19 mouse cellular contexts compared by ENCODE assay signal in the genomic region with DNA sequence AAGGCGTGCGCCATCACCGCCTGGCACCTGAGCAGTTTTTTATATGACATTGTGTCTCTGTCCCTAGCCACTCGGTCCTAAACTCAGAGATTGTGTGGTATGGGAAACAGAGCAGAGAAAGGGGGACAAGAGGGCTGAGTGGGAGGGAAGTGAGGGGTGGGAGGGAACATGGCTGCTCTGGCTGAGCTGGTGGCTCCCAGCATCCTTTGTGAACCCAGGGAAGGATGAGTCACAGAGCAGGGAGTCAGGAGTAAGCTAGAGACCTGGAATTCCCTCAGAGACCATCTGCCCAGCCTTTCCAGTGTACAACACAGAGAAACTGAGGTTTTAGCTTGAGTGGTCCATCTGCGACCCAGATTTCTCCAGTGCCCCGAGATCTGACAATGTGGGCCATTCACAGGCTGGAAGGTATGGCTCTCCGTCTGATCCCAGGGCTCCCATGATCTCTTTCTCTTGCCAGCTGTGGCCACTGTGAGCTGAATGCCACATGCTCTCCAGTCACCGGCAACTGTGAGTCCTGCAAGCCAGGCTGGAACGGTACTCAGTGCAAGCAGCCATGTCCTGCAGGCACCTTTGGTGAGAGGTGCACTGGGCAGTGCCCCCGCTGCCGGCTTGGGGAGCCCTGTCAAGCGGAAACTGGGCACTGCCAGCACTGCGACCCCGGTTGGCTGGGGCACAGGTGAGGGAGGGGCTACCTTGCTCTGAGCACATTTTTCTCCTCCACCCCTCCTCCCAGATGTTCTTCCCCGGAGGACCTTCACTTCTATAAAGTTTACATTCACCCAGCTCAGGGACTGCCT. TPM values are rescaled to one million over a fixed set of nuclear protein-coding genes. Genes with fewer than 3 reads are reported as not detected.
DNase-seq lines count a peak whose midpoint lies in the region; ATAC-seq and TF ChIP-seq lines count a peak whose summit lies in the region.
"Had no signal": no experiment of that assay in that cellular context is flagged by ENCODE, and none has a peak within 500 bp of the region (broad histone marks: within the 10 kb centered on the region; RNA-seq: fewer than 3 reads in every experiment).

No protein-coding gene starts in this region.

- no peak for TF ChIP-seq EP300 in ES-Bruce4 (IDR thresholded peaks at IDR 0.05; ENCODE audit: insufficient read depth, low read depth, low read length)

- no peak overlapping the region for H3K4me3 ChIP-seq in hindbrain, embryonic 12.5 days
- H3K4me3 ChIP-seq in hindbrain, postnatal 0 days (ENCODE audit: low read length), result no peak overlapping the region
- peak overlapping the region; percentile 17; the same call in 1 of the 2 replicates for H3K4me3 ChIP-seq in ES-Bruce4 (ENCODE audit: low read depth, low read length)
- H3K4me3 ChIP-seq in limb, embryonic 10.5 days, result no peak overlapping the region
- H3K4me3 ChIP-seq: forebrain, embryonic 13.5 days; heart, embryonic 13.5 days; hindbrain, embryonic 15.5 days; liver, embryonic 12.5 days had no signal

- H3K27me3 ChIP-seq in hindbrain, embryonic 12.5 days, result no peaks in the 10 kb centered on the region
- H3K27me3 ChIP-seq in hindbrain, postnatal 0 days (ENCODE audit: insufficient read depth, low read length), result no peaks in the 10 kb centered on the region
- H3K27me3 ChIP-seq in ES-Bruce4 (ENCODE audit: control insufficient read depth, insufficient read depth, low read length, poor library complexity, severe bottlenecking), result no peaks in the 10 kb centered on the region
- H3K27me3 ChIP-seq in limb, embryonic 10.5 days (ENCODE audit: low read depth, poor library complexity, severe bottlenecking), result no peaks in the 10 kb centered on the region
- H3K27me3 ChIP-seq: forebrain, embryonic 13.5 days; heart, embryonic 13.5 days; hindbrain, embryonic 15.5 days had no signal

- TF ChIP-seq CTCF in hindbrain, postnatal 0 days (IDR thresholded peaks at IDR 0.05; ENCODE audit: low read depth), result no peak
- no peak for TF ChIP-seq CTCF in ES-Bruce4 (IDR thresholded peaks at IDR 0.05; ENCODE audit: low read depth, low read length)

- H3K9ac ChIP-seq in hindbrain, embryonic 12.5 days, result peak overlapping the region; percentile 24; the same call in 1 of the 2 replicates
- no peak overlapping the region for H3K9ac ChIP-seq in hindbrain, postnatal 0 days (replicated peaks; ENCODE audit: low read length)
- H3K9ac ChIP-seq in ES-Bruce4 (ENCODE audit: low read depth, poor library complexity, severe bottlenecking), result no peak overlapping the region
- H3K9ac ChIP-seq: forebrain, embryonic 13.5 days; heart, embryonic 13.5 days; hindbrain, embryonic 15.5 days; liver, embryonic 12.5 days had no signal

- 79% methylated on average over 15 of the region's 15 CpGs for WGBS in hindbrain, embryonic 12.5 days
- WGBS in hindbrain, postnatal 0 days, result 74% methylated on average over 15 of the region's 15 CpGs
- 82% methylated on average over 15 of the region's 15 CpGs for WGBS in limb, embryonic 10.5 days

- no peak overlapping the region for H3K27ac ChIP-seq in hindbrain, embryonic 12.5 days
- no peak overlapping the region for H3K27ac ChIP-seq in hindbrain, postnatal 0 days
- no peak overlapping the region for H3K27ac ChIP-seq in ES-Bruce4 (ENCODE audit: insufficient read depth, low read length)
- H3K27ac ChIP-seq in limb, embryonic 10.5 days, result 0 out of 2 replicates have a peak overlapping the region, but pooled peaks have one; percentile 12
- H3K27ac ChIP-seq: forebrain, embryonic 13.5 days; heart, embryonic 13.5 days; hindbrain, embryonic 15.5 days; liver, embryonic 12.5 days had no signal

- no peak overlapping the region for H3K4me2 ChIP-seq in hindbrain, embryonic 12.5 days (replicated peaks)
- H3K4me2 ChIP-seq in hindbrain, postnatal 0 days (ENCODE audit: low read depth, low read length), result no peak overlapping the region
- H3K4me2 ChIP-seq: forebrain, embryonic 13.5 days; heart, embryonic 13.5 days; hindbrain, embryonic 15.5 days; liver, embryonic 12.5 days had no signal

- no peaks in the 10 kb centered on the region for H3K9me3 ChIP-seq in hindbrain, embryonic 12.5 days (replicated peaks)
- no peaks in the 10 kb centered on the region for H3K9me3 ChIP-seq in hindbrain, postnatal 0 days (ENCODE audit: low read length)
- no peaks in the 10 kb centered on the region for H3K9me3 ChIP-seq in ES-Bruce4 (replicated peaks; ENCODE audit: control insufficient read depth, insufficient read depth, low read length, poor library complexity, severe bottlenecking)
- H3K9me3 ChIP-seq in limb, embryonic 10.5 days (replicated peaks), result no peaks in the 10 kb centered on the region
- H3K9me3 ChIP-seq: forebrain, embryonic 13.5 days; G1E; heart, embryonic 13.5 days; hindbrain, embryonic 15.5 days; liver, embryonic 12.5 days had no signal

- no peak for DNase-seq in hindbrain, postnatal 0 days (ENCODE audit: low spot score)
- peak; percentile 39 for DNase-seq in 3T3-L1 (ENCODE audit: low read depth, low spot score)
- DNase-seq in limb, embryonic 10.5 days (ENCODE audit: low spot score), result no peak
- DNase-seq in testis, postnatal 10 days (ENCODE audit: low spot score), result no peak
- DNase-seq: adrenal gland, postnatal 36 days; cerebellum, adult 8-10 months; heart, postnatal 36 days; lung, adult 2 months; lung, postnatal 36 days; thymus, postnatal 36 days had no signal

- no peaks in the 10 kb centered on the region for H3K36me3 ChIP-seq in hindbrain, embryonic 12.5 days
- no peaks in the 10 kb centered on the region for H3K36me3 ChIP-seq in hindbrain, postnatal 0 days (ENCODE audit: insufficient read depth, low read length)
- no peaks in the 10 kb centered on the region for H3K36me3 ChIP-seq in ES-Bruce4 (ENCODE audit: control insufficient read depth, insufficient read depth, low read length, poor library complexity, severe bottlenecking)
- H3K36me3 ChIP-seq in limb, embryonic 10.5 days, result no peaks in the 10 kb centered on the region
- H3K36me3 ChIP-seq: G1E; hindbrain, embryonic 15.5 days; liver, embryonic 12.5 days had no signal

- no peak for TF ChIP-seq POLR2A in ES-Bruce4 (IDR thresholded peaks at IDR 0.05; ENCODE audit: insufficient read depth, low read length)

- ATAC-seq in hindbrain, embryonic 12.5 days (ENCODE audit: low FRiP score), result no peak
- ATAC-seq in hindbrain, postnatal 0 days, result no peak
- no peak for ATAC-seq in inflammation-experienced regulatory T-cells, adult 6 months
- ATAC-seq: forebrain, embryonic 13.5 days; intestine, postnatal 0 days; liver, embryonic 12.5 days had no signal

- H3K4me1 ChIP-seq in hindbrain, embryonic 12.5 days, result no peaks in the 10 kb centered on the region
- no peaks in the 10 kb centered on the region for H3K4me1 ChIP-seq in hindbrain, postnatal 0 days (ENCODE audit: insufficient read depth, low read length)
- H3K4me1 ChIP-seq in ES-Bruce4 (ENCODE audit: control insufficient read depth, insufficient read depth, low read length), result peaks cover 2% of the 10 kb centered on the region
- H3K4me1 ChIP-seq in limb, embryonic 10.5 days, result peaks cover 6% of the 10 kb centered on the region; the same call in 1 of the 2 replicates
- H3K4me1 ChIP-seq: forebrain, embryonic 13.5 days; heart, embryonic 13.5 days; hindbrain, embryonic 15.5 days; liver, embryonic 12.5 days had no signal

RNA-seq across cellular contexts. Expression of a gene that starts 6.7 kb away (rescaled TPM):
- polyA plus RNA-seq in hindbrain, embryonic 12.5 days (2016; fragmentation: Nextera tagmentation; extraction: Ambion mirVana), result 5.7 and 5.8 TPM in 2 replicates
- 3.3 and 3.7 TPM in 2 replicates for total RNA-seq in hindbrain, postnatal 0 days (2014; rRNA removed)
- 3.5 and 3.6 TPM in 2 replicates for polyA plus RNA-seq in hindbrain, postnatal 0 days (2015; fragmentation: Nextera tagmentation; extraction: Ambion mirVana)
- 0.76 and 1.0 TPM in 2 replicates for polyA plus RNA-seq in ES-Bruce4 (2011; ENCODE audit: insufficient read depth, insufficient read length, low read depth, missing spikeins)
- polyA plus RNA-seq in limb, embryonic 10.5 days (2016; fragmentation: Nextera tagmentation; extraction: Ambion mirVana), result 7.0 and 7.1 TPM in 2 replicates
- under 1 TPM; 0.18 to 0.93 (median 0.28) TPM for polyA plus RNA-seq in inflammation-experienced regulatory T-cells, adult 6 months (2017; shearing (Covaris generic))

RNA-seq across cellular contexts. Expression of a gene that starts 10.1 kb away (rescaled TPM):
- polyA plus RNA-seq in hindbrain, embryonic 12.5 days (2016; fragmentation: Nextera tagmentation; extraction: Ambion mirVana), result 0.68 and 0.75 TPM in 2 replicates
- 3.9 and 6.6 TPM in 2 replicates for total RNA-seq in hindbrain, postnatal 0 days (2014; rRNA removed)
- polyA plus RNA-seq in hindbrain, postnatal 0 days (2015; fragmentation: Nextera tagmentation; extraction: Ambion mirVana), result 7.3 and 7.6 TPM in 2 replicates
- not detected in 2 replicates for polyA plus RNA-seq in ES-Bruce4 (2011; ENCODE audit: insufficient read depth, insufficient read length, low read depth, missing spikeins)
- polyA plus RNA-seq in limb, embryonic 10.5 days (2016; fragmentation: Nextera tagmentation; extraction: Ambion mirVana), result 0.25 and 0.46 TPM in 2 replicates
- polyA plus RNA-seq in inflammation-experienced regulatory T-cells, adult 6 months (2017; shearing (Covaris generic)), result not detected

RNA-seq across cellular contexts. Expression of a gene that starts 11.5 kb away (rescaled TPM):
- 15.9 and 16.5 TPM in 2 replicates for polyA plus RNA-seq in hindbrain, embryonic 12.5 days (2016; fragmentation: Nextera tagmentation; extraction: Ambion mirVana)
- total RNA-seq in hindbrain, postnatal 0 days (2014; rRNA removed), result 31.3 and 36.2 TPM in 2 replicates
- 17.2 and 17.8 TPM in 2 replicates for polyA plus RNA-seq in hindbrain, postnatal 0 days (2015; fragmentation: Nextera tagmentation; extraction: Ambion mirVana)
- 11.3 and 17.5 TPM in 2 replicates for polyA plus RNA-seq in ES-Bruce4 (2011; ENCODE audit: insufficient read depth, insufficient read length, low read depth, missing spikeins)
- polyA plus RNA-seq in limb, embryonic 10.5 days (2016; fragmentation: Nextera tagmentation; extraction: Ambion mirVana), result 3.4 and 4.9 TPM in 2 replicates
- polyA plus RNA-seq in inflammation-experienced regulatory T-cells, adult 6 months (2017; shearing (Covaris generic)), result 10 to 100 TPM; 20.1 to 22.4 (median 21.6) TPM

RNA-seq across cellular contexts. Expression of a gene that starts 33.4 kb away (rescaled TPM):
- polyA plus RNA-seq in hindbrain, embryonic 12.5 days (2016; fragmentation: Nextera tagmentation; extraction: Ambion mirVana), result 68.9 and 74.2 TPM in 2 replicates
- 118 and 126 TPM in 2 replicates for total RNA-seq in hindbrain, postnatal 0 days (2014; rRNA removed)
- polyA plus RNA-seq in hindbrain, postnatal 0 days (2015; fragmentation: Nextera tagmentation; extraction: Ambion mirVana), result 25.9 and 29.4 TPM in 2 replicates
- 210 and 212 TPM in 2 replicates for polyA plus RNA-seq in ES-Bruce4 (2011; ENCODE audit: insufficient read depth, insufficient read length, low read depth, missing spikeins)
- polyA plus RNA-seq in limb, embryonic 10.5 days (2016; fragmentation: Nextera tagmentation; extraction: Ambion mirVana), result 81.7 and 82.6 TPM in 2 replicates
- 10 to 100 TPM; 37.6 to 48.7 (median 43.8) TPM for polyA plus RNA-seq in inflammation-experienced regulatory T-cells, adult 6 months (2017; shearing (Covaris generic))

RNA-seq across cellular contexts. Expression of a gene that starts 58.5 kb away (rescaled TPM):
- 11.6 and 13.0 TPM in 2 replicates for polyA plus RNA-seq in hindbrain, embryonic 12.5 days (2016; fragmentation: Nextera tagmentation; extraction: Ambion mirVana)
- 1.0 and 3.4 TPM in 2 replicates for total RNA-seq in hindbrain, postnatal 0 days (2014; rRNA removed)
- 1.5 and 1.6 TPM in 2 replicates for polyA plus RNA-seq in hindbrain, postnatal 0 days (2015; fragmentation: Nextera tagmentation; extraction: Ambion mirVana)
- 3.6 and 6.8 TPM in 2 replicates for polyA plus RNA-seq in ES-Bruce4 (2011; ENCODE audit: insufficient read depth, insufficient read length, low read depth, missing spikeins)
- 9.2 and 9.8 TPM in 2 replicates for polyA plus RNA-seq in limb, embryonic 10.5 days (2016; fragmentation: Nextera tagmentation; extraction: Ambion mirVana)
- 10 to 100 TPM in 2 of 3 experiments, 1 to 10 TPM in 1; 10.0 to 23.2 (median 21.3) TPM for polyA plus RNA-seq in inflammation-experienced regulatory T-cells, adult 6 months (2017; shearing (Covaris generic))
- polyA plus RNA-seq: G1E had no signal
